Mouse (Mus musculus): Measurements from ENCODE around the gene Clstn1. TPM values are rescaled to one million over a fixed set of nuclear protein-coding genes. Genes with fewer than 3 reads are reported as not detected.

The Clstn1 gene
- polyA plus RNA-seq, 2 experiments, result 1.3 to 1.4 TPM

GRCm38 (mm10) chr4:149574391-149574821, 11.9 kb upstream of the Clstn1 start:
- Histone ChIP-seq H3K27ac (no peak overlapping the region), H3K9me3 (ENCODE audit: control insufficient read depth, low read length) (no peaks in the 10 kb centered on the region), H3K36me3 (replicated peaks; ENCODE audit: control insufficient read depth, insufficient read depth, low read depth) (no peaks in the 10 kb centered on the region), H3K4me3 (ENCODE audit: insufficient read depth in 1 of 2, low read depth in 2 of 2, low read length in 2 of 2) (no peak overlapping the region), H3K9ac (replicated peaks) (no peak overlapping the region), H3K4me2 (ENCODE audit: low read depth) (no peak overlapping the region), H3K27me3 (ENCODE audit: control insufficient read depth, insufficient read depth, low read length) (no peaks in the 10 kb centered on the region), H3K4me1 (replicated peaks; ENCODE audit: control insufficient read depth in 2 of 2, insufficient read depth in 2 of 2, low read length in 1 of 2) (no peaks in the 10 kb centered on the region)
- ATAC-seq (ENCODE audit: insufficient read depth), result no peak
- no peak for TF ChIP-seq EP300 (IDR thresholded peaks at IDR 0.05; ENCODE audit: low read depth)
- TF ChIP-seq CTCF (IDR thresholded peaks at IDR 0.05; ENCODE audit: low read depth), result no peak
- DNase-seq (ENCODE audit: low read depth in 3 of 3, low spot score in 3 of 3), result no peak
- 59% methylated on average over 14 of the region's 14 CpGs for WGBS (ENCODE audit: insufficient replicate concordance)

- Histone ChIP-seq H3K4me1 (replicated peaks; ENCODE audit: control insufficient read depth in 2 of 2, insufficient read depth in 2 of 2, low read length in 1 of 2) (no peaks in the 10 kb centered on the region), H3K4me3 (ENCODE audit: insufficient read depth in 1 of 2, low read depth in 2 of 2, low read length in 2 of 2) (no peak overlapping the region), H3K27me3 (ENCODE audit: control insufficient read depth, insufficient read depth, low read length) (no peaks in the 10 kb centered on the region; the same call in 1 of the 2 replicates), H3K9me3 (ENCODE audit: control insufficient read depth, low read length) (no peaks in the 10 kb centered on the region), H3K27ac (no peak overlapping the region), H3K9ac (replicated peaks) (no peak overlapping the region), H3K36me3 (replicated peaks; ENCODE audit: control insufficient read depth, insufficient read depth, low read depth) (no peaks in the 10 kb centered on the region), H3K4me2 (ENCODE audit: low read depth) (no peak overlapping the region)
- no peak for ATAC-seq (ENCODE audit: insufficient read depth)
- TF ChIP-seq EP300 (IDR thresholded peaks at IDR 0.05; ENCODE audit: low read depth) (no peak), CTCF (IDR thresholded peaks at IDR 0.05; ENCODE audit: low read depth) (no peak)
- 78% methylated on average over 9 of the region's 9 CpGs for WGBS (ENCODE audit: insufficient replicate concordance)
- no peak for DNase-seq (ENCODE audit: low read depth in 3 of 3, low spot score in 3 of 3)
Measured at GRCm38 (mm10) chr4:149576061-149576460, 10.2 kb upstream of the Clstn1 start.

GRCm38 (mm10) chr4:149576993-149577548, 9.2 kb upstream of the Clstn1 start:
- Histone ChIP-seq H3K4me1 (replicated peaks; ENCODE audit: control insufficient read depth in 2 of 2, insufficient read depth in 2 of 2, low read length in 1 of 2) (no peaks in the 10 kb centered on the region), H3K4me3 (ENCODE audit: insufficient read depth in 1 of 2, low read depth in 2 of 2, low read length in 2 of 2) (no peak overlapping the region), H3K4me2 (ENCODE audit: low read depth) (no peak overlapping the region), H3K27me3 (ENCODE audit: control insufficient read depth, insufficient read depth, low read length) (no peaks in the 10 kb centered on the region; the same call in 1 of the 2 replicates), H3K9me3 (ENCODE audit: control insufficient read depth, low read length) (no peaks in the 10 kb centered on the region), H3K9ac (replicated peaks) (no peak overlapping the region), H3K36me3 (replicated peaks; ENCODE audit: control insufficient read depth, insufficient read depth, low read depth) (no peaks in the 10 kb centered on the region), H3K27ac (no peak overlapping the region)
- TF ChIP-seq EP300 (IDR thresholded peaks at IDR 0.05; ENCODE audit: low read depth), result no peak
- no peak for TF ChIP-seq CTCF (IDR thresholded peaks at IDR 0.05; ENCODE audit: low read depth)
- DNase-seq (ENCODE audit: low read depth in 3 of 3, low spot score in 3 of 3) (no peak), ATAC-seq (ENCODE audit: insufficient read depth) (no peak)
- WGBS (ENCODE audit: insufficient replicate concordance), result 28% methylated on average over 4 of the region's 4 CpGs

- H3K4me3 ChIP-seq (ENCODE audit: insufficient read depth in 1 of 2, low read depth in 2 of 2, low read length in 2 of 2), result no peak overlapping the region
- 58% methylated on average over 13 of the region's 13 CpGs for WGBS (ENCODE audit: insufficient replicate concordance)
- no peak overlapping the region for H3K27ac ChIP-seq
- TF ChIP-seq EP300 (IDR thresholded peaks at IDR 0.05; ENCODE audit: low read depth) (no peak), CTCF (IDR thresholded peaks at IDR 0.05; ENCODE audit: low read depth) (no peak)
- no peaks in the 10 kb centered on the region for H3K9me3 ChIP-seq (ENCODE audit: control insufficient read depth, low read length)
- H3K4me1 ChIP-seq (replicated peaks; ENCODE audit: control insufficient read depth in 2 of 2, insufficient read depth in 2 of 2, low read length in 1 of 2), result no peaks in the 10 kb centered on the region
- ATAC-seq (ENCODE audit: insufficient read depth) (no peak), DNase-seq (ENCODE audit: low read depth in 3 of 3, low spot score in 3 of 3) (no peak)
- H3K27me3 ChIP-seq (ENCODE audit: control insufficient read depth, insufficient read depth, low read length), result no peaks in the 10 kb centered on the region; the same call in 1 of the 2 replicates
- H3K36me3 ChIP-seq (replicated peaks; ENCODE audit: control insufficient read depth, insufficient read depth, low read depth), result no peaks in the 10 kb centered on the region
- H3K9ac ChIP-seq (replicated peaks), result no peak overlapping the region
- no peak overlapping the region for H3K4me2 ChIP-seq (ENCODE audit: low read depth)
Measured at GRCm38 (mm10) chr4:149578085-149578681, 8.1 kb upstream of the Clstn1 start.

GRCm38 (mm10) chr4:149578831-149579230, 7.4 kb upstream of the Clstn1 start:
- ATAC-seq (ENCODE audit: insufficient read depth) (no peak), DNase-seq (ENCODE audit: low read depth in 3 of 3, low spot score in 3 of 3) (no peak)
- Histone ChIP-seq H3K36me3 (replicated peaks; ENCODE audit: control insufficient read depth, insufficient read depth, low read depth) (no peaks in the 10 kb centered on the region), H3K4me2 (ENCODE audit: low read depth) (no peak overlapping the region), H3K4me1 (replicated peaks; ENCODE audit: control insufficient read depth in 2 of 2, insufficient read depth in 2 of 2, low read length in 1 of 2) (no peaks in the 10 kb centered on the region), H3K27me3 (ENCODE audit: control insufficient read depth, insufficient read depth, low read length) (no peaks in the 10 kb centered on the region; the same call in 1 of the 2 replicates), H3K4me3 (ENCODE audit: insufficient read depth in 1 of 2, low read depth in 2 of 2, low read length in 2 of 2) (no peak overlapping the region), H3K27ac (no peak overlapping the region), H3K9me3 (ENCODE audit: control insufficient read depth, low read length) (no peaks in the 10 kb centered on the region), H3K9ac (replicated peaks) (no peak overlapping the region)
- TF ChIP-seq EP300 (IDR thresholded peaks at IDR 0.05; ENCODE audit: low read depth) (no peak), CTCF (IDR thresholded peaks at IDR 0.05; ENCODE audit: low read depth) (no peak)
- WGBS (ENCODE audit: insufficient replicate concordance), result 53% methylated on average over 7 of the region's 7 CpGs

Data from liver, embryonic 14.5 days (tissue).